In genomic region chr7:126528166-126528577, GRCm38 (mm10) we compare ENCODE assay signal across 9 mouse cellular contexts. TPM values are rescaled to one million over a fixed set of nuclear protein-coding genes. Genes with fewer than 3 reads are reported as not detected.
DNase-seq lines count a peak whose midpoint lies in the region; ATAC-seq and TF ChIP-seq lines count a peak whose summit lies in the region.
"Had no signal": no experiment of that assay in that cellular context is flagged by ENCODE, and none has a peak within 500 bp of the region (broad histone marks: within the 10 kb centered on the region; RNA-seq: fewer than 3 reads in every experiment).

No protein-coding gene starts in this region.

- H3K36me3 ChIP-seq in ES-Bruce4 (ENCODE audit: control insufficient read depth, insufficient read depth, low read length, poor library complexity, severe bottlenecking) = no peaks in the 10 kb centered on the region
- no peaks in the 10 kb centered on the region for H3K36me3 ChIP-seq in hindbrain, embryonic 10.5 days
- no peaks in the 10 kb centered on the region for H3K36me3 ChIP-seq in limb, embryonic 11.5 days (ENCODE audit: control insufficient read depth, insufficient read depth, low read length)
- no peaks in the 10 kb centered on the region for H3K36me3 ChIP-seq in neural tube, embryonic 14.5 days (ENCODE audit: control insufficient read depth, insufficient read depth, low read length)
- H3K36me3 ChIP-seq: liver, embryonic 15.5 days had no signal

- ATAC-seq in limb, embryonic 11.5 days (ENCODE audit: insufficient number of reproducible peaks, low FRiP score, low TSS enrichment, low read depth) = no peak
- ATAC-seq in neural tube, embryonic 14.5 days (ENCODE audit: low read depth) = peak; percentile 31

- no peak overlapping the region for H3K4me2 ChIP-seq in limb, embryonic 11.5 days (ENCODE audit: low read depth, severe bottlenecking)
- no peak overlapping the region for H3K4me2 ChIP-seq in neural tube, embryonic 14.5 days (ENCODE audit: low read depth, low read length)
- H3K4me2 ChIP-seq: liver, embryonic 15.5 days had no signal

- TF ChIP-seq EP300 in ES-Bruce4 (IDR thresholded peaks at IDR 0.05; ENCODE audit: insufficient read depth, low read depth, low read length) = no peak

- WGBS in hindbrain, embryonic 10.5 days = 21% methylated on average over 1 of the region's 1 CpGs
- WGBS in limb, embryonic 11.5 days = 11% methylated on average over 1 of the region's 1 CpGs
- WGBS in neural tube, embryonic 14.5 days = 5% methylated on average over 1 of the region's 1 CpGs

- peak; percentile 16 for TF ChIP-seq CTCF in ES-Bruce4 (IDR thresholded peaks at IDR 0.05; ENCODE audit: low read depth, low read length)

- H3K9ac ChIP-seq in ES-Bruce4 (ENCODE audit: low read depth, poor library complexity, severe bottlenecking) = no peak overlapping the region
- peak overlapping the region; percentile 55 for H3K9ac ChIP-seq in limb, embryonic 11.5 days (ENCODE audit: low read length)
- 0 out of 2 replicates have a peak overlapping the region, but pooled peaks have one; percentile 32 for H3K9ac ChIP-seq in neural tube, embryonic 14.5 days (replicated peaks; ENCODE audit: low read depth, low read length)
- H3K9ac ChIP-seq: liver, embryonic 15.5 days had no signal

- DNase-seq in kidney, adult 9 months = peak; percentile 62
- DNase-seq in kidney, adult 11 months = no peak
- DNase-seq in embryo, embryonic 10 days (ENCODE audit: low spot score) = peak; percentile 74
- DNase-seq in hindbrain, embryonic 10.5 days (ENCODE audit: low spot score) = peak; percentile 45
- DNase-seq in limb, embryonic 11.5 days (ENCODE audit: low spot score) = peak; percentile 54
- DNase-seq in ovary, adult 18-20 months (ENCODE audit: low spot score) = no peak

- H3K4me3 ChIP-seq in ES-Bruce4 (ENCODE audit: low read depth, low read length) = no peak overlapping the region
- H3K4me3 ChIP-seq in hindbrain, embryonic 10.5 days = no peak overlapping the region
- no peak overlapping the region for H3K4me3 ChIP-seq in limb, embryonic 11.5 days (ENCODE audit: low read depth, low read length)
- H3K4me3 ChIP-seq in neural tube, embryonic 14.5 days (ENCODE audit: low read depth, low read length) = no peak overlapping the region
- H3K4me3 ChIP-seq: liver, embryonic 15.5 days had no signal

- no peaks in the 10 kb centered on the region for H3K9me3 ChIP-seq in ES-Bruce4 (replicated peaks; ENCODE audit: control insufficient read depth, insufficient read depth, low read length, poor library complexity, severe bottlenecking)
- H3K9me3 ChIP-seq in hindbrain, embryonic 10.5 days = no peaks in the 10 kb centered on the region
- no peaks in the 10 kb centered on the region for H3K9me3 ChIP-seq in limb, embryonic 11.5 days (ENCODE audit: control insufficient read depth, low read length)
- no peaks in the 10 kb centered on the region for H3K9me3 ChIP-seq in neural tube, embryonic 14.5 days (ENCODE audit: control insufficient read depth, low read length)
- H3K9me3 ChIP-seq: liver, embryonic 15.5 days had no signal

- H3K4me1 ChIP-seq in ES-Bruce4 (ENCODE audit: control insufficient read depth, insufficient read depth, low read length) = no peaks in the 10 kb centered on the region
- 0 out of 2 replicates have a peak, but pooled peaks cover 4% of the 10 kb centered on the region for H3K4me1 ChIP-seq in hindbrain, embryonic 10.5 days (replicated peaks)
- H3K4me1 ChIP-seq in limb, embryonic 11.5 days (ENCODE audit: control insufficient read depth, insufficient read depth, low read length) = no peaks in the 10 kb centered on the region
- H3K4me1 ChIP-seq in neural tube, embryonic 14.5 days (ENCODE audit: control insufficient read depth, insufficient read depth, low read length) = no peaks in the 10 kb centered on the region
- H3K4me1 ChIP-seq: liver, embryonic 15.5 days had no signal

- no peak for TF ChIP-seq POLR2A in ES-Bruce4 (IDR thresholded peaks at IDR 0.05; ENCODE audit: insufficient read depth, low read length)

- no peak overlapping the region for H3K27ac ChIP-seq in ES-Bruce4 (ENCODE audit: insufficient read depth, low read length)
- peak overlapping the region; percentile 88 for H3K27ac ChIP-seq in hindbrain, embryonic 10.5 days
- H3K27ac ChIP-seq in limb, embryonic 11.5 days (replicated peaks; ENCODE audit: low read depth, low read length) = no peak overlapping the region
- peak overlapping the region; percentile 68 for H3K27ac ChIP-seq in neural tube, embryonic 14.5 days (ENCODE audit: low read depth, low read length)
- H3K27ac ChIP-seq: liver, embryonic 15.5 days had no signal

- H3K27me3 ChIP-seq in ES-Bruce4 (ENCODE audit: control insufficient read depth, insufficient read depth, low read length, poor library complexity, severe bottlenecking) = no peaks in the 10 kb centered on the region
- H3K27me3 ChIP-seq in hindbrain, embryonic 10.5 days (ENCODE audit: insufficient read depth, poor library complexity, severe bottlenecking) = no peaks in the 10 kb centered on the region
- H3K27me3 ChIP-seq in limb, embryonic 11.5 days (ENCODE audit: control insufficient read depth, insufficient read depth, low read length) = no peaks in the 10 kb centered on the region
- H3K27me3 ChIP-seq in neural tube, embryonic 14.5 days (ENCODE audit: control insufficient read depth, insufficient read depth, low read length) = no peaks in the 10 kb centered on the region
- H3K27me3 ChIP-seq: liver, embryonic 15.5 days had no signal

RNA-seq across cellular contexts. Expression of gene Atxn2l, which starts 24.9 kb away (rescaled TPM):
- polyA plus RNA-seq in ES-Bruce4 (2011; ENCODE audit: insufficient read depth, insufficient read length, low read depth, missing spikeins) = 160 and 172 TPM in 2 replicates
- 53.4 and 66.8 TPM in 2 replicates for polyA plus RNA-seq in hindbrain, embryonic 10.5 days (2016; fragmentation: Nextera tagmentation; extraction: Ambion mirVana)
- polyA plus RNA-seq in limb, embryonic 11.5 days (2014; fragmentation: Nextera tagmentation; extraction: Ambion mirVana) = 62.0 and 66.3 TPM in 2 replicates
- 68.5 and 68.9 TPM in 2 replicates for polyA plus RNA-seq in neural tube, embryonic 14.5 days (2014; fragmentation: Nextera tagmentation; extraction: Ambion mirVana)

RNA-seq across cellular contexts. Expression of gene Eif3c, which starts 38.0 kb away (rescaled TPM):
- polyA plus RNA-seq in ES-Bruce4 (2011; ENCODE audit: insufficient read depth, insufficient read length, low read depth, missing spikeins) = 348 and 363 TPM in 2 replicates
- polyA plus RNA-seq in hindbrain, embryonic 10.5 days (2016; fragmentation: Nextera tagmentation; extraction: Ambion mirVana) = 185 and 213 TPM in 2 replicates
- 195 and 204 TPM in 2 replicates for polyA plus RNA-seq in limb, embryonic 11.5 days (2014; fragmentation: Nextera tagmentation; extraction: Ambion mirVana)
- polyA plus RNA-seq in neural tube, embryonic 14.5 days (2014; fragmentation: Nextera tagmentation; extraction: Ambion mirVana) = 156 and 171 TPM in 2 replicates

RNA-seq across cellular contexts. Expression of gene Tufm, which starts 41.0 kb away (rescaled TPM):
- polyA plus RNA-seq in ES-Bruce4 (2011; ENCODE audit: insufficient read depth, insufficient read length, low read depth, missing spikeins) = 100 and 102 TPM in 2 replicates
- 156 and 169 TPM in 2 replicates for polyA plus RNA-seq in hindbrain, embryonic 10.5 days (2016; fragmentation: Nextera tagmentation; extraction: Ambion mirVana)
- 165 and 170 TPM in 2 replicates for polyA plus RNA-seq in limb, embryonic 11.5 days (2014; fragmentation: Nextera tagmentation; extraction: Ambion mirVana)
- 133 and 137 TPM in 2 replicates for polyA plus RNA-seq in neural tube, embryonic 14.5 days (2014; fragmentation: Nextera tagmentation; extraction: Ambion mirVana)

RNA-seq across cellular contexts. Expression of gene Sh2b1, which starts 52.9 kb away (rescaled TPM):
- 41.8 and 43.8 TPM in 2 replicates for polyA plus RNA-seq in ES-Bruce4 (2011; ENCODE audit: insufficient read depth, insufficient read length, low read depth, missing spikeins)
- polyA plus RNA-seq in hindbrain, embryonic 10.5 days (2016; fragmentation: Nextera tagmentation; extraction: Ambion mirVana) = 54.4 and 61.0 TPM in 2 replicates
- 50.7 and 51.3 TPM in 2 replicates for polyA plus RNA-seq in limb, embryonic 11.5 days (2014; fragmentation: Nextera tagmentation; extraction: Ambion mirVana)
- polyA plus RNA-seq in neural tube, embryonic 14.5 days (2014; fragmentation: Nextera tagmentation; extraction: Ambion mirVana) = 59.5 and 61.1 TPM in 2 replicates

RNA-seq across cellular contexts. Expression of gene Apobr, which starts 56.6 kb away (rescaled TPM):
- polyA plus RNA-seq in ES-Bruce4 (2011; ENCODE audit: insufficient read depth, insufficient read length, low read depth, missing spikeins) = 2.0 and 2.4 TPM in 2 replicates
- polyA plus RNA-seq in hindbrain, embryonic 10.5 days (2016; fragmentation: Nextera tagmentation; extraction: Ambion mirVana) = 0.47 TPM in 2 replicates
- 0.34 and 0.61 TPM in 2 replicates for polyA plus RNA-seq in limb, embryonic 11.5 days (2014; fragmentation: Nextera tagmentation; extraction: Ambion mirVana)
- polyA plus RNA-seq in neural tube, embryonic 14.5 days (2014; fragmentation: Nextera tagmentation; extraction: Ambion mirVana) = 0.06 and 0.70 TPM in 2 replicates

Comparison
In these comparisons a context has a peak if more than half of its experiments do, and no peak if none do; other contexts are left out.
1. DNase-seq: peak in kidney, adult 9 months (single experiment), embryo, embryonic 10 days (single experiment), hindbrain, embryonic 10.5 days (single experiment) and limb, embryonic 11.5 days (single experiment); none in kidney, adult 11 months (single experiment) and ovary, adult 18-20 months (single experiment).
2. H3K27ac ChIP-seq: peak in hindbrain, embryonic 10.5 days (single experiment) and neural tube, embryonic 14.5 days (single experiment); none in ES-Bruce4 (single experiment) and limb, embryonic 11.5 days (single experiment).